Mouse (Mus musculus): ENCODE measurements around the gene Cplx2. TPM values are rescaled to one million over a fixed set of nuclear protein-coding genes. Genes with fewer than 3 reads are reported as not detected.

Gene Cplx2
- total RNA-seq, 1 experiment from 2014 or later: 29.2 TPM

GRCm38 (mm10) chr13:54367758-54368157, 3.4 kb upstream of the Cplx2 start:
- DNase-seq: peak; percentile 59

- DNase-seq: no peak
Observed at GRCm38 (mm10) chr13:54368181-54368580, 3.0 kb upstream of the Cplx2 start.

- DNase-seq: peak; percentile 93
Observed at GRCm38 (mm10) chr13:54371387-54372330, 510 bp downstream of the Cplx2 start.

GRCm38 (mm10) chr13:54372665-54373064, 1.5 kb downstream of the Cplx2 start:
- peak; percentile 81 for DNase-seq

GRCm38 (mm10) chr13:54374106-54374706, 3.1 kb downstream of the Cplx2 start:
- no peak for DNase-seq

GRCm38 (mm10) chr13:54375497-54376495, 4.6 kb downstream of the Cplx2 start:
- DNase-seq: no peak

GRCm38 (mm10) chr13:54376736-54377135, 5.6 kb downstream of the Cplx2 start:
- DNase-seq: no peak

- DNase-seq: no peak
Observed at GRCm38 (mm10) chr13:54378051-54378450, 6.9 kb downstream of the Cplx2 start.

GRCm38 (mm10) chr13:54380421-54380820, 9.3 kb downstream of the Cplx2 start:
- no peak for DNase-seq

GRCm38 (mm10) chr13:54381396-54381795, 10.2 kb downstream of the Cplx2 start:
- DNase-seq: no peak

- DNase-seq: no peak
Observed at GRCm38 (mm10) chr13:54383531-54383930, 12.4 kb downstream of the Cplx2 start.

- DNase-seq: no peak
Observed at GRCm38 (mm10) chr13:54384518-54384917, 13.4 kb downstream of the Cplx2 start.

GRCm38 (mm10) chr13:54385008-54386004, 14.2 kb downstream of the Cplx2 start:
- no peak for DNase-seq

- DNase-seq: peak; percentile 27
Observed at GRCm38 (mm10) chr13:54389971-54390564, 18.9 kb downstream of the Cplx2 start.

GRCm38 (mm10) chr13:54390565-54391013, 19.4 kb downstream of the Cplx2 start:
- no peak for DNase-seq

- no peak for DNase-seq
Observed at GRCm38 (mm10) chr13:54391313-54391712, 20.2 kb downstream of the Cplx2 start.

- DNase-seq: no peak
Observed at GRCm38 (mm10) chr13:54397069-54397468, 25.9 kb downstream of the Cplx2 start.

- DNase-seq: no peak
Observed at GRCm38 (mm10) chr13:54400565-54401179, 29.5 kb downstream of the Cplx2 start.

- no peak for DNase-seq
Observed at GRCm38 (mm10) chr13:54401180-54401569, 30.0 kb downstream of the Cplx2 start.

- DNase-seq: no peak
Observed at GRCm38 (mm10) chr13:54402346-54402745, 31.2 kb downstream of the Cplx2 start.
